Mouse (Mus musculus) liver, embryonic 13.5 days (tissue): ENCODE data around the gene Zfp335. TPM values are rescaled to one million over a fixed set of nuclear protein-coding genes. Genes with fewer than 3 reads are reported as not detected.
A peak's percentile ranks its signal among the peaks of the same experiment; 100 is the strongest.

ENCODE experiments used
- ATAC-seq: fragments of 200-750 bp; cut with Nextera tagmentation; 2 replicates; pipeline ENCODE4 v1.8.0; 2017; ENCODE audit warnings: low read depth, mild to moderate bottlenecking, moderate number of reproducible peaks, moderate library complexity
- DNase-seq: peaks from one replicate; pipeline ENCODE4 v3.0.0; 2022
- H3K27ac ChIP-seq: fragments of 300-500 bp; sonication (generic); 2 replicates; pipeline ENCODE4 v1.5.1; 2015; ENCODE audit warnings: moderate library complexity, mild to moderate bottlenecking, inconsistent platforms
- H3K27me3 ChIP-seq: fragments of 300-500 bp; sonication (generic); 2 replicates; pipeline ENCODE4 v1.6.1; 2015; ENCODE audit warnings: mild to moderate bottlenecking, inconsistent platforms
- H3K36me3 ChIP-seq: fragments of 300-500 bp; sonication (generic); 2 replicates; pipeline ENCODE4 v1.6.1; 2015; ENCODE audit warnings: mild to moderate bottlenecking, inconsistent platforms
- H3K4me1 ChIP-seq: fragments of 300-500 bp; sonication (generic); replicated peaks from 2 replicates; pipeline ENCODE4 v1.6.1; 2015; ENCODE audit warnings: inconsistent platforms
- H3K4me2 ChIP-seq: fragments of 300-500 bp; sonication (generic); 2 replicates; pipeline ENCODE4 v1.6.1; 2015; ENCODE audit warnings: inconsistent platforms, mild to moderate bottlenecking, moderate library complexity
- H3K4me3 ChIP-seq: fragments of 300-500 bp; sonication (generic); replicated peaks from 2 replicates; pipeline ENCODE4 v1.5.1; 2015; ENCODE audit warnings: mild to moderate bottlenecking, inconsistent platforms
- H3K9ac ChIP-seq: fragments of 300-500 bp; sonication (generic); 2 replicates; pipeline ENCODE4 v1.6.1; 2015; ENCODE audit warnings: mild to moderate bottlenecking, inconsistent platforms
- H3K9me3 ChIP-seq: fragments of 300-500 bp; sonication (generic); replicated peaks from 2 replicates; pipeline ENCODE4 v1.6.1; 2016; ENCODE audit warnings: inconsistent platforms
- WGBS: fragments of 180-500 bp; shearing (Covaris S2); methylation state at CpG from one replicate; pipeline ENCODE4 v1.1.7; 2015; ENCODE audit not compliant: insufficient replicate concordance; 5-methylcytosine and 5-hydroxymethylcytosine counted together
- polyA plus RNA-seq: library from polyadenylated mRNA; unstranded; fragments of >200 nt; fragmentation: Nextera tagmentation; extraction: Ambion mirVana; gene quantifications from 2 replicates; pipeline ENCODE4 v1.2.1, GENCODE M21; 2015

The Zfp335 gene
- polyA plus RNA-seq, 1 experiment from 2014 or later: 5.4 TPM

DNA sequence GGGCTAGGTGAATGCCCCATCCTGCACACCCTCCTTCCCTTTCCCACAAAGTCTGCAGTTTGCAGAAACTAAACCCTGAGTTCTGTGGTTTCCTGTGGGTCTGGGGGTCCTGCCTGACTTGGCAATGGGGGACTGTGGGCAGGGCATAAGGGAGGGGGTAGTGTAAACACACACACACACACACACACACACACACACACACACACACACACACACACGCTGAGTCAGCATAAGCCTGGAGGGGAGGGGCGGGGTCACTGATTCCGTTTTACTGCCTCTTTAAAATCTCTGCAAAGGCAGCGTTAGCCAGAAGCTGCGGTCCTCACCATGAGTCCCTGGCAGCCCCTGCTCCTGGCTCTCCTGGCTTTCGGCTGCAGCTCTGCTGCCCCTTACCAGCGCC is 36.4 kb upstream of the Zfp335 start:
- Histone ChIP-seq H3K36me3 (no peaks in the 10 kb centered on the region), H3K4me2 (no peak overlapping the region), H3K4me3 (no peak overlapping the region), H3K27me3 (peaks cover 90% of the 10 kb centered on the region), H3K9ac (no peak overlapping the region), H3K4me1 (peaks cover 15% of the 10 kb centered on the region), H3K27ac (no peak overlapping the region), H3K9me3 (0 out of 2 replicates have a peak, but pooled peaks cover 4% of the 10 kb centered on the region)
- DNase-seq (no peak), ATAC-seq (no peak)
- WGBS: 4% methylated on average over 6 of the region's 7 CpGs

DNA sequence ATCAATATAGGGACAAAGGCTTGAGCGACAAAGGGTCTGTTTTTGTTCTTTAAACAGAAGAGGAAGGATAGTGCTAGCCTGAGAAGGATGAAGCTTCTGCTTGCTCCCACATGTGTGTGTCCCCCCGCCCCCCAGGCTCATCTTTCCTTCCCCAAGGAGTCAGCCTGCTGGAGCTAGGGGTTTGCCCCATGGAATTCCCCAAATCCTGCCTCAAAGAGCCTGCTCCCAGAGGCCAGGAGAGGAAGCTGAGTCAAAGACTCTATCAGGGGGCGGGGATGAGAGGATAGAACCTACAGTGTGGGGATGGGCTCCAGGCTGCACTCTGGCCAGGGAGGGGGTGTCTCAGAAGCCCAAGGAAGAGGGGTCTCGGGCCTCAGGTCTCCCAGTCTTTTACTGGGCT is 35.9 kb upstream of the Zfp335 start:
- Histone ChIP-seq H3K9me3 (0 out of 2 replicates have a peak, but pooled peaks cover 4% of the 10 kb centered on the region), H3K4me1 (peaks cover 15% of the 10 kb centered on the region), H3K9ac (no peak overlapping the region), H3K36me3 (no peaks in the 10 kb centered on the region), H3K4me2 (no peak overlapping the region), H3K4me3 (no peak overlapping the region), H3K27ac (no peak overlapping the region), H3K27me3 (peaks cover 88% of the 10 kb centered on the region)
- ATAC-seq (no peak), DNase-seq (no peak)
- WGBS: 20% methylated on average over 4 of the region's 4 CpGs

DNA sequence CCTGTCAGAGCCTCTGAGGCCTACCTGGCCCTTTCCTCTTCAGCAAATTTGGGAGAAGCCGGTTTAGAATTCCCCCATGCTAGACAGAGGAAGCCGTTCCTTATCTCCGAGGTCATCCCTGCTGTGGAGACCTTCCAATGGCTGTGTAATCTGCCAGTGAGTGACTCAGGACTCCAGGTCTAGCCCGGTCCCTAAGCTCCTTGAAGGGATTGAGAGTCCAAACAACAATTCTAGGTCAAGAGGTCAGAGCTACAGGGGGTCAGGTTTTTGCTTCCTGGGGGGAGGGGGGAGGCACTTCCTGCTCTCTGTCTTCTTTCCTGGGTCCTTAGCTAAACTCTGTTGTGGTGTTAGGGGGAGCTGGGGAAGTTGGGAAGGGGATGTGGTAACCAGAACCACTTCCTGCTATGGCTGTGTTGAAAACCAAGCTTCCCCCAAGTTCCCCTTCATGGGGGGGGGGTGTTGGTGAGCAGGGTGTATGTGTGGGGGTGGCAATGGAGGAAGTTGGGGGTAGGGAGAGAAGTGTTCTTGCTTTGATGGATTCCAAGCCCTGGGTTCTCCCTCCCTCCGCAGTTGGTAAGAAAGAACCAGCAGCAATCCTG is 31.2 kb upstream of the Zfp335 start:
- WGBS: 3% methylated on average over 5 of the region's 5 CpGs
- H3K4me3 ChIP-seq: no peak overlapping the region
- H3K27ac ChIP-seq: no peak overlapping the region
- no peak for DNase-seq
- peak; percentile 30; the same call in 1 of the 2 replicates for ATAC-seq
- no peaks in the 10 kb centered on the region for H3K36me3 ChIP-seq
- no peak overlapping the region for H3K9ac ChIP-seq
- H3K4me1 ChIP-seq: peaks cover 12% of the 10 kb centered on the region
- no peak overlapping the region for H3K4me2 ChIP-seq
- peaks cover 87% of the 10 kb centered on the region for H3K27me3 ChIP-seq
- H3K9me3 ChIP-seq: no peaks in the 10 kb centered on the region

DNA sequence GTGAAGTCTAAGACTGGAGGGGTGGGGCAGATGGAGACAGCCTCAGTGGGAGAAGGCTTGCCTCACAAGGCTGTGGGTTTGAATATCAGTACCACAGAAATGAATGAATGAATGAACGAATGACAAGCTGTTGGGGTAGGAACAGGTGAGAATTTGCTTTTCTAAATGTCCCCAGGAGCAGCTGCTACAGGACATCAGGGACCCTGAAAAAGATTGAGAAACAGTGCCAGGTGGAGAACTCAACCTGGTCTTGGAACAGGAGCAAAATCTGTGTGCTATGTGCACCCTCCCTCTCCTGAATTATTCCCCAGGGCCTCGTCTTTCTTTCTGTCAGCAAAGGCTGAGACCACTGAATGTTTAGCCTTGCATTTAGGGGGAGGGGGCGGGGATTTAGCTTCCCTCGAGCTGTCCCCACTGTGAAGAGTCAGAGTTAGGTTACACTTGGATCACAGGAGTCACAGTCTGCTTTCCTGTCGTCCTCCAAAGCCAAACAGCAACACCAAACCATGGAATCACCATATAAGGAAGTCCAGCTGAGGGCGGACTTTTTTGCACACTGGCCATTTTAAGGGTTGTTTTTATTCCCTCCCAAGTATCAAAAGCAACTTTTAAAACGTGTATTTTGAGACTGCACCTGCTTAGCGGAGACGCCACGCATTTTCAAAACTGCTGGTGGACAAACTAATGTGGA is 28.7 kb upstream of the Zfp335 start, which contains the start of gene Mmp9:
Gene Mmp9 (plus strand): TSS at position 641 of the 691 bp plus-strand sequence.
- H3K4me2 ChIP-seq: no peak within 1 kb of the TSS
- ATAC-seq (no peak), DNase-seq (no peak)
- no peaks in the 10 kb centered on the region for H3K36me3 ChIP-seq
- peaks cover 12% of the 10 kb centered on the region for H3K4me1 ChIP-seq
- peaks cover 89% of the 10 kb centered on the region for H3K27me3 ChIP-seq
- H3K9ac ChIP-seq: no peak within 1 kb of the TSS
- H3K9me3 ChIP-seq: no peaks in the 10 kb centered on the region
- 16% methylated on average over 10 of the region's 10 CpGs for WGBS
- no peak within 1 kb of the TSS for H3K4me3 ChIP-seq
- H3K27ac ChIP-seq: no peak within 1 kb of the TSS

DNA sequence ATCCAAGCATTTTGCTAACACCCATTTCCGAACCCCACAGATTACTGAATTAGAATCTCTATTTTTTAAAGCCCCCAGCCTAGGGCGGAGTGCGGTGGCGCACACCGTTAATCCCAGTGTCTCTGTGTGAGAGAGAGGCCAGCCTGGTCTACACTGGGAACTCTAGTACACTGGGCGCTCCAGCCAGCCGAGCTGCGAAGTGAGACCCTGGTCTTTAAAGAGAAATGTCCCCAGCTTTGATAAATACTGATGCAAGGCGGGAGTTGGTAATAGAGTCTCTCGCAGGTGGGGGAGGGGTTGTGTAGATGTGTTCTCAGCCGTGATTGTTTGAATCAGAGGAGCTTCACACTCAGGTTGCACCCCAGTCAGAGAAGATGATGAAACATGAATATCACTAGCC is 27.5 kb upstream of the Zfp335 start:
- Histone ChIP-seq H3K4me3 (peak overlapping the region; percentile 30), H3K36me3 (no peaks in the 10 kb centered on the region), H3K9ac (no peak overlapping the region), H3K27me3 (peaks cover 89% of the 10 kb centered on the region), H3K27ac (no peak overlapping the region), H3K4me1 (peaks cover 12% of the 10 kb centered on the region), H3K9me3 (no peaks in the 10 kb centered on the region), H3K4me2 (peak overlapping the region; percentile 50)
- 6% methylated on average over 11 of the region's 11 CpGs for WGBS
- DNase-seq (no peak), ATAC-seq (no peak)

DNA sequence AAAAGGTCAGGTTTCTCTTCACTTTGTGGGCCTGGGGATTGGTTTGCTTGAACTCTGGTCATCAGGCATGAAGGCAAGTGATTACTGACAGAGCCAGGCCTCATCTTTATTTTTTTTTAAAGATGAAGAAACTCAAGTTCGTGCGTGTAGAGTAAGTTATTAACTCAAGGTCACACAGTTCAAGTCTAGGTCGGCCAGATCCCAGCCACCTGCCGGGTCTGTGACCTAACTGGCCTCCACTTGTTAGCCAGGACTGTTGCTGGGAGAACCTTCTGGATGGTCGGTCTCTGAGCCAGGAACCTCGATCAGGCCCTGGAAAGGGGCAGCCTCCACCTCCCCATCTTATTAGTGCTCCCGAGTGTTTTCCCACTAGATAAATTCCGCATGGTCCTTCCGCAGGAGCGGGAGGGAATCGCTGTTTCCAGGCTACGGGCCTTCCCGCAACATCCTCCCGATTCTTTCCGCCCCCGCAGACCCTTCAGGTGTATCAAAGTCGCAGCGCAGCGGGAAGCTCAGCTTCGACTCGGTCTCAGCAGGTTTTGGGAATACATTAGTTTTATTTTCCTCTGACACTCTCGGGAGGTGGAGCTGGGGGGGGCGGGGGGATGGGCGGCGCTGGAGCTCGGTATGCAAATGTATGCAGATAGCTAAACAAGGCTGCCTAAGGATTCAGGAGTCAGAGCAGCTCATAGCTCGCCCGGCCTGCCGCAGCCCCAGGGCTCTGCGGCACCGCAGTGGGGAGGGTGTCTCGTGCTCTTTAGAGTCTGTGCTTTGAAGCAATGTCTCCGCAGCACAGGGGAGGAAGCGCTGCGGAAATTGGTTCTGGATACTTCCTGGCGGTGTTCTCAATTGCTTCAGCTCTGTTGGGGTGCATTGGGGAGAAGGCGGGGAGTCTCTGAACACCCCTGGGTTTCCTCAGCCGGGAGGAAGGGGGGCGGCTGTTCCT is 26.9 kb upstream of the Zfp335 start:
- Histone ChIP-seq H3K27me3 (peaks cover 86% of the 10 kb centered on the region), H3K27ac (no peak overlapping the region), H3K9ac (no peak overlapping the region)

DNA sequence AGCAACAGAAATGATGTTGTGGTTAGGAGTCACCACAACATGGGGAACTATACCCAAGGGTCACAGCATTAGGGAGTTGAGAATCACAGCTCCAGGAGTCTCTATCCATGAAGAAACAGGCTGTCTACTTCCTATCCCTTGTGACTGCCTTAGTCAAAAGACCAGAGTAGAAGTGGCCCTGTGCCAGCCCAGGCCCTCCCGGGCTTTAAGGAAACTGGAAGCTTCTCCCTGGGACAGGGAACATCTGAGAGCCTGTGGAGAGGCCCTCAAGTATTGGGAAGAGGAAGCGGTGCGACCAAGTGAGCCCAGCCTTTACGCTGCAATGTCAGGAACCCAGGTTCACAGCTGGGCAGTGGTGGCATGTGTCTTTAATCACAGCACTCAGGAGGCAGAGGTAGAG is 24.4 kb upstream of the Zfp335 start:
- Histone ChIP-seq H3K4me2 (no peak overlapping the region), H3K4me1 (peaks cover 12% of the 10 kb centered on the region), H3K36me3 (no peaks in the 10 kb centered on the region), H3K9me3 (no peaks in the 10 kb centered on the region), H3K27me3 (peaks cover 89% of the 10 kb centered on the region), H3K27ac (no peak overlapping the region), H3K9ac (no peak overlapping the region), H3K4me3 (no peak overlapping the region)
- DNase-seq: no peak
- no peak for ATAC-seq
- WGBS: 58% methylated on average over 4 of the region's 4 CpGs

More for the DNA sequence above, 26.9 kb upstream of the Zfp335 start:
- peak; percentile 57; the same call in 1 of the 2 replicates for ATAC-seq
- Histone ChIP-seq H3K36me3 (no peaks in the 10 kb centered on the region), H3K4me2 (peak overlapping the region; percentile 50), H3K4me3 (peak overlapping the region; percentile 30), H3K4me1 (peaks cover 12% of the 10 kb centered on the region), H3K9me3 (no peaks in the 10 kb centered on the region)
- DNase-seq: no peak
- 4% methylated on average over 39 of the region's 39 CpGs for WGBS

DNA sequence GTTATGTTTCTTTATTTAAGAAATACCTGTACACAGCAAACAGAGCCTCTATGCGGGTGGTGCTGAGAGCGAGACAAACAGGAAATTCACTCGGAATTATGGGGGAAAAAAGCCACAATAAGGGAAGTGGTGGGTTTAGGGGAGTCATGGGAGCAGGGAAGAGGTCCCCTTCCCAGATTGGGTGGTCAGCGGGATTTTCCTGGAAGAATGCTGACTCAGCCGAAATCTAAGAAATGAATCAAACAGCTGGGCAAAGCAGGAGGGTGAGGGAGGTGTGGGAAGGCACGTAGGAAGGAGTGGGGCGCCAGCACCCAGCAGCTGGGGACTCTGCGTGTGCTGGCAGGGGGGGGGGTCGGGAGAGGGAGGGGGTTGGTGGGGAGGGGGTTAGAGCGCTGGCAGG is 22.0 kb upstream of the Zfp335 start:
- Histone ChIP-seq H3K27me3 (peaks cover 78% of the 10 kb centered on the region), H3K9me3 (no peaks in the 10 kb centered on the region), H3K4me3 (no peak overlapping the region), H3K4me1 (peaks cover 6% of the 10 kb centered on the region), H3K9ac (no peak overlapping the region), H3K27ac (no peak overlapping the region), H3K4me2 (no peak overlapping the region), H3K36me3 (no peaks in the 10 kb centered on the region)
- no peak for ATAC-seq
- WGBS: 24% methylated on average over 10 of the region's 10 CpGs
- no peak for DNase-seq

DNA sequence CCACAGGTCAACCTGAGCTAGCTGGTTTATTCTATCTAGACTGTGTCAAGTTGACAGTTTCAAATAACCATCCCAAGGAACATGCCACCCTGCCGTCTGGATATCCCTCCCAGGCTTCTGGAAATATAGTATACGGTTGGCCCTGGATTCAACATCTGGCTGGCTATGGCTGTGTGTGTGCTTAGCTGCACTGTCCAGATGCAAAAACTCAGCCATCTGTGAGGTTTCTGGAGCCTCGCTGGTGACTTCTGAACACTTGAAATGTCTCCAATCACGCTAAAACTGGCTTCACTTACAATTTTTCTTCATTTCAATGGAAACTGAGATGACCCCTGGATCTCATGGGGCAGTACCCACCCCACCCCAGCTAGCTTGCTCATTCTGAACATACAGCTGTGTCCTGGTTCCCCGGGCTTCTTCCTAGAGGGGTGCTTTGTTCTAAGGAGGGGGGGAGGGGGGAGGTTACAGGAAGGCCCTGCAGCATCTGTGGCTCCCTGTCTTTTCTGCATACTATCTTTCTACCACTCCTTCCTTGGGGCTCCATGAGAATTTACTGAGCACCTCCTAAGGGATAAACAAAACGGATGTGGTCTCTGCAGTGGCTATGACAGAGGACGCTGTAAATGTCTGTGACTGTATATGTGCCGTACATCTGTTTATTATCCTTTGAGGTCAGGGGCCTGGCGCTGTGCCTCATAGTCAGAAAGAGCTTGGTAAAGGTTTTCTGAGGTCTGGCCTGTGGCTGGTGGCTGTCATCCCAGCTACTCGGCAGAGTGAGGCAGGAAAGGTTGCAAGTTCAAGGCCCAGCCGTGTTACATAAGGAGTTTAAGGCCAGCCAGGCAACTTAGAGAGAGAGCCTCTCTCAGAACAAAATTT is 19.4 kb upstream of the Zfp335 start:
- Histone ChIP-seq H3K27me3 (peaks cover 66% of the 10 kb centered on the region), H3K36me3 (no peaks in the 10 kb centered on the region), H3K4me3 (no peak overlapping the region), H3K9me3 (no peaks in the 10 kb centered on the region), H3K27ac (no peak overlapping the region), H3K9ac (no peak overlapping the region), H3K4me1 (no peaks in the 10 kb centered on the region), H3K4me2 (no peak overlapping the region)
- 47% methylated on average over 11 of the region's 11 CpGs for WGBS
- no peak for DNase-seq
- no peak for ATAC-seq

DNA sequence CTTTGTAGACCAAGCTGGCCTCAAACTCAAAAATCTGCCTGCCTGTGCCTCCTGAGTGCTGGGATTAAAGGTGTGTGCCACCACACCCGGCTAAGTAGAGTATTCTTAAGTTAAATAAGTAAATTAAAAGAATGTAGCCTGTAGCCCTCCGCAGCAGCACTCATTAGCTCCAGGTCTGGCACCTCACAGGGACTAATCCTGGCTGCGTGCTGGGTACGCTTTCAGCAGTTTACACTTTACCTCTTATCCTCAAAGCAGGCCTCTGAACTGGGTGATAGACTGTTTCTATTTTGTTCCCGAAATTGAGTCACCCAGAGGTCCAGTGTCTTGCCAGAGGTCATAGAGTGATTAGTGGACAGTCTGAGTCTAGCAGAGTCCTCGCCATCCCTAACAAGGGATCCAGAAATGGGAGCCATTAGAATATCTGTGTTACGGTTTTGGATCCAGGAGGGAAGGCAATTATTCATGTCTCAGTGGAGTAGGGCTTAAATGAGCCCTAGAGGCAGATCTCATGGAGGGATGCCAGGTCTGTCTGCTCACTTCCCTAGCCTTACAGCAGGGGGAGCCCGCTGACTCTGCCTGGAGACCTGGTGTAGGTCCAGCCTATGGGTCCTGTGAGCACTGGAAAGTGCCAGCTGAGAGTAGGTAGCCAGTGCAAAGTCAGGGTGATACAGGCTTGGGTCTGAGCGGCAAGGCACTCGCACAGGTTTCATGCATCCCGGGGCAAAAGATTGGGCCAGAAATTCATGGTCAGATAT is 12.7 kb upstream of the Zfp335 start:
- 34% methylated on average over 11 of the region's 11 CpGs for WGBS
- Histone ChIP-seq H3K4me3 (no peak overlapping the region), H3K27me3 (peaks cover 19% of the 10 kb centered on the region), H3K4me1 (no peaks in the 10 kb centered on the region), H3K36me3 (peaks cover 5% of the 10 kb centered on the region; the same call in 1 of the 2 replicates), H3K9ac (no peak overlapping the region), H3K4me2 (no peak overlapping the region), H3K9me3 (no peaks in the 10 kb centered on the region), H3K27ac (no peak overlapping the region)
- ATAC-seq (peak; percentile 57; the same call in 1 of the 2 replicates), DNase-seq (peak; percentile 56)
